Mouse (Mus musculus) lung, embryonic 16.5 days (tissue): ENCODE measurements at regions not wholly inside any gene's neighbourhood (a gene's known extent, or its start where the extent isn't known, plus 50 kb on each side); places are given as distances from the start of the nearest gene placed in this dataset.

ENCODE experiments used
- ATAC-seq: fragments of 200-750 bp; cut with Nextera tagmentation; 2 replicates; pipeline ENCODE4 v1.8.0; 2017; ENCODE audit warnings: low read depth, mild to moderate bottlenecking, moderate library complexity
- H3K27ac ChIP-seq: fragments of 300-500 bp; sonication (generic); 2 replicates; pipeline ENCODE4 v1.5.1; 2014; ENCODE audit warnings: mild to moderate bottlenecking, control low read depth, low read length
- H3K27me3 ChIP-seq: fragments of 300-500 bp; sonication (generic); 2 replicates; pipeline ENCODE4 v1.6.1; 2014; ENCODE audit warnings: low read depth, low read length, mixed read lengths; ENCODE audit not compliant: control insufficient read depth, insufficient read depth
- H3K36me3 ChIP-seq: fragments of 300-500 bp; sonication (generic); 2 replicates; pipeline ENCODE4 v1.6.1; 2014; ENCODE audit warnings: low read length; ENCODE audit not compliant: control insufficient read depth, insufficient read depth
- H3K4me1 ChIP-seq: fragments of 300-500 bp; sonication (generic); replicated peaks from 2 replicates; pipeline ENCODE4 v1.6.1; 2014; ENCODE audit warnings: low read length, mixed read lengths; ENCODE audit not compliant: control insufficient read depth, insufficient read depth
- H3K4me2 ChIP-seq: fragments of 300-500 bp; sonication (generic); 2 replicates; pipeline ENCODE4 v1.6.1; 2014; ENCODE audit warnings: low read depth, low read length, control low read depth
- H3K4me3 ChIP-seq: fragments of 300-500 bp; sonication (generic); 2 replicates; pipeline ENCODE4 v1.5.1; 2014; ENCODE audit warnings: mild to moderate bottlenecking, low read length, control low read depth
- H3K9ac ChIP-seq: fragments of 300-500 bp; sonication (generic); 2 replicates; pipeline ENCODE4 v1.6.1; 2014; ENCODE audit warnings: low read length, control low read depth
- H3K9me3 ChIP-seq: fragments of 300-500 bp; sonication (generic); 2 replicates; pipeline ENCODE4 v1.6.1; 2016; ENCODE audit warnings: low read length; ENCODE audit not compliant: control insufficient read depth
- WGBS: fragments of 180-500 bp; shearing (Covaris S2); extraction: QIAGEN DNeasy Blood & Tissue Kit; methylation state at CpG from one replicate; pipeline ENCODE4 v1.1.7; 2014; 5-methylcytosine and 5-hydroxymethylcytosine counted together

GRCm38 (mm10) chr14:76864664-76865063, 171.9 kb upstream of the Ccdc122 start:
- no peak for ATAC-seq
- Histone ChIP-seq H3K36me3 (no peaks in the 10 kb centered on the region), H3K9me3 (peaks cover 4% of the 10 kb centered on the region; the same call in 1 of the 2 replicates), H3K27me3 (no peaks in the 10 kb centered on the region), H3K4me2 (no peak overlapping the region), H3K4me3 (no peak overlapping the region), H3K4me1 (no peaks in the 10 kb centered on the region), H3K27ac (no peak overlapping the region), H3K9ac (no peak overlapping the region)
- 60% methylated on average over 4 of the region's 4 CpGs for WGBS

GRCm38 (mm10) chr14:76863035-76863706, 173.4 kb upstream of the Ccdc122 start:
- 75% methylated on average over 13 of the region's 13 CpGs for WGBS
- no peaks in the 10 kb centered on the region for H3K36me3 ChIP-seq
- no peak overlapping the region for H3K9ac ChIP-seq
- no peak overlapping the region for H3K4me2 ChIP-seq
- no peak for ATAC-seq
- H3K4me1 ChIP-seq: no peaks in the 10 kb centered on the region
- no peak overlapping the region for H3K27ac ChIP-seq
- no peaks in the 10 kb centered on the region for H3K9me3 ChIP-seq
- H3K27me3 ChIP-seq: no peaks in the 10 kb centered on the region
- H3K4me3 ChIP-seq: no peak overlapping the region

GRCm38 (mm10) chr14:76858396-76858795, 178.2 kb upstream of the Ccdc122 start:
- 72% methylated on average over 5 of the region's 5 CpGs for WGBS
- H3K4me3 ChIP-seq: no peak overlapping the region
- H3K27ac ChIP-seq: no peak overlapping the region
- H3K9me3 ChIP-seq: no peaks in the 10 kb centered on the region
- no peak overlapping the region for H3K4me2 ChIP-seq
- H3K4me1 ChIP-seq: peaks cover 12% of the 10 kb centered on the region
- no peaks in the 10 kb centered on the region for H3K27me3 ChIP-seq
- H3K36me3 ChIP-seq: no peaks in the 10 kb centered on the region
- no peak overlapping the region for H3K9ac ChIP-seq
- ATAC-seq: no peak

- H3K27me3 ChIP-seq: no peaks in the 10 kb centered on the region
Observed at GRCm38 (mm10) chr14:76857196-76857773, 179.3 kb upstream of the Ccdc122 start.

GRCm38 (mm10) chr14:76856591-76856990, 180.0 kb upstream of the Ccdc122 start:
- H3K27ac ChIP-seq: peak overlapping the region; percentile 45
- peak overlapping the region; percentile 15 for H3K4me3 ChIP-seq
- 24% methylated on average over 8 of the region's 8 CpGs for WGBS
- peak; percentile 20; the same call in 1 of the 2 replicates for ATAC-seq
- H3K4me2 ChIP-seq: peak overlapping the region; percentile 29
- no peaks in the 10 kb centered on the region for H3K36me3 ChIP-seq
- H3K4me1 ChIP-seq: peaks cover 14% of the 10 kb centered on the region
- no peaks in the 10 kb centered on the region for H3K9me3 ChIP-seq
- H3K9ac ChIP-seq: no peak overlapping the region
- no peaks in the 10 kb centered on the region for H3K27me3 ChIP-seq

More at GRCm38 (mm10) chr14:76857196-76857773, 179.3 kb upstream of the Ccdc122 start:
- peak overlapping the region; percentile 29 for H3K4me2 ChIP-seq
- H3K4me3 ChIP-seq: no peak overlapping the region; the same call in 1 of the 2 replicates
- no peaks in the 10 kb centered on the region for H3K9me3 ChIP-seq
- no peak overlapping the region for H3K9ac ChIP-seq
- peaks cover 12% of the 10 kb centered on the region for H3K4me1 ChIP-seq
- ATAC-seq: peak; percentile 86
- H3K36me3 ChIP-seq: no peaks in the 10 kb centered on the region
- H3K27ac ChIP-seq: peak overlapping the region; percentile 45
- 36% methylated on average over 10 of the region's 10 CpGs for WGBS

- H3K9me3 ChIP-seq: no peaks in the 10 kb centered on the region
- no peaks in the 10 kb centered on the region for H3K36me3 ChIP-seq
- peaks cover 21% of the 10 kb centered on the region for H3K4me1 ChIP-seq
- no peak for ATAC-seq
- WGBS: 80% methylated on average over 11 of the region's 11 CpGs
- no peak overlapping the region for H3K9ac ChIP-seq
- H3K4me2 ChIP-seq: no peak overlapping the region
- no peaks in the 10 kb centered on the region for H3K27me3 ChIP-seq
- H3K4me3 ChIP-seq: no peak overlapping the region
- no peak overlapping the region for H3K27ac ChIP-seq
Observed at GRCm38 (mm10) chr14:76854965-76855364, 181.6 kb upstream of the Ccdc122 start.

- H3K36me3 ChIP-seq: no peaks in the 10 kb centered on the region
- no peak overlapping the region for H3K27ac ChIP-seq
- no peak overlapping the region for H3K4me2 ChIP-seq
- peaks cover 15% of the 10 kb centered on the region for H3K4me1 ChIP-seq
- H3K9me3 ChIP-seq: no peaks in the 10 kb centered on the region
- 64% methylated on average over 10 of the region's 10 CpGs for WGBS
- H3K27me3 ChIP-seq: no peaks in the 10 kb centered on the region
- ATAC-seq: no peak
- no peak overlapping the region for H3K9ac ChIP-seq
- no peak overlapping the region for H3K4me3 ChIP-seq
Observed at GRCm38 (mm10) chr14:76851473-76852214, 184.9 kb upstream of the Ccdc122 start.

GRCm38 (mm10) chr14:76850641-76851040, 185.9 kb upstream of the Ccdc122 start:
- 83% methylated on average over 4 of the region's 4 CpGs for WGBS
- Histone ChIP-seq H3K27me3 (no peaks in the 10 kb centered on the region), H3K4me3 (no peak overlapping the region), H3K4me1 (peaks cover 9% of the 10 kb centered on the region; the same call in 1 of the 2 replicates), H3K36me3 (no peaks in the 10 kb centered on the region), H3K9ac (no peak overlapping the region), H3K27ac (no peak overlapping the region), H3K9me3 (no peaks in the 10 kb centered on the region), H3K4me2 (no peak overlapping the region)
- ATAC-seq: no peak

- Histone ChIP-seq H3K36me3 (no peaks in the 10 kb centered on the region), H3K9ac (no peak overlapping the region), H3K9me3 (no peaks in the 10 kb centered on the region), H3K4me3 (no peak overlapping the region), H3K4me2 (peak overlapping the region; percentile 15; the same call in 1 of the 2 replicates), H3K27me3 (no peaks in the 10 kb centered on the region), H3K4me1 (peaks cover 9% of the 10 kb centered on the region; the same call in 1 of the 2 replicates), H3K27ac (no peak overlapping the region)
- ATAC-seq: peak; percentile 60
- WGBS: 27% methylated on average over 13 of the region's 13 CpGs
Observed at GRCm38 (mm10) chr14:76850051-76850450, 186.5 kb upstream of the Ccdc122 start.
